Mouse (Mus musculus): ENCODE measurements around the gene Fxn.

Fxn gene

DNA sequence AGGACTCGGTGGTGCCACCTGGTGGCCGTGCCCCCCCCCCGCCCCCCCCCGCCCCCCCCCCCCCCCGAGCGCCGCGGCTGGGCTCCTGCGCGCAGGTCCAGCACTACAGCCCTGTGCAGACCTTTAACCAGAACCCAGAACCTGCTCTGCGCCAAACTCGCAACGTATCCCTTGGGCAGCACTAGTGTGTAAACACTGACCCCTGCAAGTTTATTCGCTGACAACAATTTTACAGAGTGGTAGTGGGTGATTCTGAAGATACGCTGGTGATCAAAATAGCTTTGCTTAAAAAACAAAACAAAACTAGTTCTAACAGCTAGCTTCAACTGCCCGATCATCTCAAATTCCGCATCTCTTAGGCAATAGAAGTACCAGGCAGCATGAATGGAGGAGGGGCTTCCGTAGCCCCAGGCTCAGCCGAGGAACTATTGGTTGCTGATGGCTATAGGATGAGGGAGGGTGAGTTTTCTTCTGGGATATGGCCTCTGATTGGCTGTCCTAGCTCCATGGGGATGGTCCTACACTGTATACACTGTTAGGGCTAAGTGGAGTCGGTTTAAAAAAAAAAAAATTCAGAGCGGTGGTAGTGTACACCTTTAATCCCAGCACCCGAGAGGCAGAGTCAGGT, at the start of gene Fxn:
Gene Fxn, minus strand, starts transcription at position 5 of the 628 bp plus-strand sequence.
- peak; percentile 93 for DNase-seq (ENCODE audit: low spot score)

DNA sequence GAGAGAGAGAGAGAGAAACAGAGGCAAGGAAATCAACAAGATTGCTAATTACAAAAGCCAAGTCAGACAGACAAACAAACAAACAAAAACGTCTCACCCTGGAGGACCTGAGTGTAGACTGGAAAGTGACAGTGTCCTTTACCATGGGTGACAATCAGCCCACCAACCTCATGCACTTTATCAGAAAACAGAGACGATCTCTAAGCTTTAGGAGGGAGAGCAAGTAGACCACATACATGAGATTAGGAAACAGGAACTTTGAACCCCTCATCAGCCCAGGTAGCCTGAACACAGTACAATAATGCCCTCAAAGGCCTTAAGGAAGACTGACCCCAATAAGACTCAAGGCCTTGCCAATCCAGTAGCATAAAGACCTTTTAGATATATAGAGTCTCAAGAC, 47.5 kb upstream of the Fxn start:
- DNase-seq (ENCODE audit: low spot score) = no peak

DNA sequence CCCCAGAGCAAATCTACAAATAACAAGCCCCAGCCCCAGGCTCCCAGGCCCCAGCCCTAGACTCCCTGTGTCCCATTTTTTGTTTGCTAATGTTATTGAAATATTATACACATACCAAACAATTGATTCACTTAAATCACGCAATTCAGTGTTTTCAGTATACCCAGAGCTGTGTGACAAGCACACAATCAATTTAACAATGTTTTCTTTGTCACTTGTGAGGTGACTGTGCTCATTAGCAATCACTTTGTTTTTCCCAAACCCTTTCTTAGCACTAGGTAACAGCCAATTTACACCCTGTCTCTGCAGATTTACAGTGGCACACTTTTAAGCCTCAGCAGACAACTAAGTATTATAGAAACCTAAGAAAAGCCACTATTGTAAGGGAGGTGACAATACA, 46.6 kb upstream of the Fxn start:
- DNase-seq (ENCODE audit: low spot score) = no peak

DNA sequence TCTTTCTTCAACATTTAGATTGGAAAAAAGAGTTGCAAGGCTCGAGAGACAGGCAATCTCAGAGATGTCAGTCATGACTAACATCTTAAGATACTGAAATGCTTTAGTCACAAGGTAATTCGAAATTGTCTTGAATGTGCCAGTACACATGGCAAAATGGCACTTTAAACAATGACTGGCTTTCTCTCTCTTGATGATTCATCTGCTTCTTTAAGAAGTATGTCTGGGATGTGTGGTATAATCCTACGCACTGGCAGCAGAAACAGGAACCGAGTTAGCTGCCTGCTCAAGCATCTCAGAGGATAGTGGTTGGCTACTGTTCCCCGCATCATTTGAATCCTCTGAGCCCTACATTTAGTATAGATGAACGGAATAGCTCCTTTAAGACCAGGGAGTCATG, 45.3 kb upstream of the Fxn start:
- no peak for DNase-seq (ENCODE audit: low spot score)

DNA sequence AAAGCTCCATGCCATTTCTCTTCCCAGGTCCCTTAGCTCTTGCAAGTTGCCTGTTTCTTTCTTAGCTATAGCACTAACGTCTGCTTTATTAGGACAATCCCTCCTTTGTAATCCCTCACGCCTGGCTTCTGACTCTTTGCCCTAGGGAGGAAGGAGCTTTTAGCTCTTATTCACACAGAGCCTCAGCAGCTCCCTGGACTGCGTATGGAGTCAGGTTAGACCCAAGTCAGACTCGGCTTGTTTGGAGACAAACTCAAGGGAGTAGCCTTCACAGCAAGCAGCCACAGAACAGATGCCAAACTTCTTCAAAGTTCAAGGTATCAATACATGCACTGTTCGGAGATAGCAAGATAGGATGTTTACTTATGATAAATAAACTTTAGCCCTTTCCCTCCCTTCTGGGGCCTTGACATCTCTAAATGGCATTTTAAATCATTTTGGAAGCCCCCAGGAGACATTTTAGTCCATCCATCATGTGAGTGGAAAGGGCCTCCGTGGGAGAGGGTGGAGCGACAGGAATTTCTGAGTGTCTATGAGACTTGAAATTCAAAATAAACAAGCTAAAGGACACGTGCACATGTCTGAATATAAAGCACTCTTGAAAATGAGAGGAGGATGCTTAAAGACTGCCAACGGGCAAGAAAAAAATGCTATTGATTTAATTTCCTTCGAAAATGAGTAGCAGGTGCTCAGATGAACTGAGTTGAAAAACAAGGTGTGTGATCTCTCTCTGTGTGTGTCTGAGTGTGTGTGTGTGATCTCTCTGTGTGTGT, 43.6 kb upstream of the Fxn start:
- DNase-seq (ENCODE audit: low spot score) = peak; percentile 50

DNA sequence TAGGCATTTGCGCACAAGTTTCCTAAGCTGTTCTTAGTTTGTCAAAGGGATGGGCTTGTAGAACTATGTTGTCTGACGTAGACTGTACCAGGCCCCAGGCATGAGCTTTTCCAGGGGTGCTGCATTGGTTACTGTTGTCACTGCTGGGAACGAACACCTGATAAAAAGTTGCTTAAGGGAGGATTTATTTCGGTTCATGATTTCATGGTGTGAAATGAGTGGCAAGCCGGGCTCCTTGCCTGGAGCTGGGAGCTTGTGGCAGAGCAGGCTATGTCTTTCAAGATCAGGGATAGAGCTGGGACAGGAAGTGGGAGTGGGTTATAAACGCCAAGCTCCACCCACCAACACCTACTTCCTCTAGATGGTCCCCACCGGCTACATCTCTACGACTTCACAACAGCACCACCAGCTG, 41.5 kb upstream of the Fxn start:
- DNase-seq (ENCODE audit: low spot score) = no peak

DNA sequence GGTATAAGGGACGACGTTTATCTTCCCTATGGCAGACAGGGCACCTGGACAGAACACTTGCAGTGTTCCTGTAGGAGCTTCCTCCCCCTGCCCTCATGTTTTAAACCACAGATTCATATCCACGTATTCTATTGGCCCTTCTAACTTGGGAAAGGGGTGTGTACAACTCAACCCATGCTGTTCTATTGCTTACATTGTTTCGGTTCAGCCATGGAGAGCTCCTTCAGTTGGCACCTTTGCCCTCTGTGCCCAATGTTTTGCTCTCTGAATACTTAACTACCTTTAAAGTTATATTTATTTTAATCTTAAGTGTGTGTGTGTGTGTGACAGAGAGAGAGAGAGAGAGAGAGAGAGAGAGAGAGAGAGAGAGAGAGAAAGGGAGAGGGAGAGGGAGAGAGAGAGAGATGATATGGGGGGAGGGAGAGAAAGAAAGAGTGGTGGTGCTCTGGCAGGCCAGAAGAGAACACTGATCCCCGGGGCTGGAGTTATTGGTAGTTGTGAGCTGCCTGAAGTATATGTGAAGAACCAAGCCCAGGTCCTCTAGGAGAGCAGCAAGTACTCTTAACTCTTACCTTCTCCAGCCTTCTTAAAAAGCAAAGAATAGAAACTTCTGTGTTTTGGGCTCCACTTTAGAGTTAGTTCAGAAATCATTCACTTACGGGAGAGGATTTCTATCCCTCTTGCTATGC, 41.0 kb upstream of the Fxn start:
- no peak for DNase-seq (ENCODE audit: low spot score)

DNA sequence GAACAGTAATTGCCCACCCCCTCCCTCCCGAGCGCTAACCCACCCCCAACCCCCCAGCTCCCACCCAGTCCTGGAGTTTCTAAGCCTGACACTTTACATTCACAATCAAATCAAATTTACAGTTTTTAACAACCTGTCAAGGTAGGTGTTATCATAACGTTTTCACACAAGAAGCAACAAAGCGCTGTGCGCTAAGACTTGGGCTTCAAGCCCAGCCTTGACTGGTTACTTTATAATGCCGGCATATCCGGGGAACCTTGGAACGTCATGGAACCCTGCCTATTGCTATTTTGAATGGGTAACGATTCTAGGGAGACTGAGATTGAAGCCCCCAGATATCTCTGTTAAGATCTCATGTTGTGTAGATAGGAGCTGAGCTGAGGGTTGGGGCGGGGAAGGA, 37.8 kb upstream of the Fxn start:
- no peak for DNase-seq (ENCODE audit: low spot score)

DNA sequence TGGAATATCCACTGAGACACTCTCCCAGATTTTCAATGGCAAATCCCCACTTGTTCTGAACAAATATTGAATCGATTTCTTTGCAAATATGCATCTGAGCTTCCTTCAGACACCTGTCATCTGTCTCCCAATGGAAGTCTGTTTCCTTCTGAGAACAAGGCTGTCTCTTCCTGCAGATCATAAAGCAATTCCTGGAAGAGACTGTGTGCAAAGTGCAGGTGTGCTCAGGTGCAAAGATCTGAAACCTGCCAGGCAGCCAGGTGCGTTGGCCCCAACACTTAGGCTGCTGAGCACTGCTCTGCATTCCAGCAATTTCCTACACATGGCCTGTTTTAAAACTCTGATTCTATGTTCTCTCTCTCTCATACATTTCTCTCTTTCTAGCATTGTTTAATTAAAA, 37.3 kb upstream of the Fxn start:
- no peak for DNase-seq (ENCODE audit: low spot score)

DNA sequence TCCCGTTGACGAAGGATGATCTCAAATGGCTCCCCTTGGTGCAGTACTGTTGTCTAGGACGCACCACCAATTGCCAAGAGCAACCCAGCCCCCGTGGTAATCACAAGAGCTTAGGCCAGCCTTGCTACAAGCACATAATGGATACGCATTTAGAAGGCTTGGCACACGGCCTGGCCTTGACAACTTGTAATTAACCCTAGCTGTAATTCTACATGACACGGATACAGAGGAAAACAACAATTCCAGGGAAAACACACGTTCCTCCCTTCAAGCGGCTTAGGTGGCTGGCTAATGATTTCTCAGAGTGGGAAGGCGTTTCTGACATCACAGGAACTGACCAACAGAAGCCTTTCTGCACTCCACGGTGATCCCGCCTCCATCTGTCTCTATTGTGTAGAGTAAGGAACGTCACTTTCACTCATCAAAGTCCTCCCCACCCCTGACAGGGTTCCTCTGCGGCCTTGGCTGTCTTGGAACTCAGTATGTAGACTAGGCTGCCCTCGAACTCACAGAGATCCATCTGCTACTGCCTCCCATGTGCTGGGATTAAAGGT, 36.7 kb upstream of the Fxn start:
- DNase-seq (ENCODE audit: low spot score) = peak; percentile 33

DNA sequence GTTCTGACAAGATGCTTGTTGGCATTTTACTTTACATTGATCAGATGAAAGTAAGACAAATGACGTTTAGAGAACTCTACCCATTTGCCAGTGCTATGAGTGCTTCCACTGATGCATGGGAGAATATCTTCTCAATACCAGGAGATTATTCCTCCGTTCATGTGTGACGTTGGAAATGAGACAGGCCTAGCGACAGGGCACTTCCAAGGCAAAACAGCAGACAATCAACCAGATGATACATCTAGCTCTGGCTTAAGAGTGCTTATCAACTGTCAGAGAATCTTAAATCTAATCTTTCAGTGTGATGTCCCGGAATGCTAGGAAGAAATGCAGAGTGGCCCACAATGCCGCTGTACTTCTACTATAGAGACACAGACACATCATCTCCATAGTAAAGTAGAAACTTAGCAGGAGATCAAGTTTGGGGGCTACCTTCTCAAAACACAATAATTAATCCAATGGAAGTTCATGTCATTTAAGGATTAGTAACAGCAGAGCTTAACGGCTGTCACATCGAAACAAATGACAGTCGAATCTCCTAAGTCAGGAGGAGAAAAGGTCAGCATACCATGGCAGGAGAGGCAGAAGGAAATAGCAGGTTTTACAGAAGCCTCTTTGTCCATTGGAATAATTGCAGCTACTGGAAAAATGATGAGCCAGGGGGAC, 35.8 kb upstream of the Fxn start:
- no peak for DNase-seq (ENCODE audit: low spot score)

DNA sequence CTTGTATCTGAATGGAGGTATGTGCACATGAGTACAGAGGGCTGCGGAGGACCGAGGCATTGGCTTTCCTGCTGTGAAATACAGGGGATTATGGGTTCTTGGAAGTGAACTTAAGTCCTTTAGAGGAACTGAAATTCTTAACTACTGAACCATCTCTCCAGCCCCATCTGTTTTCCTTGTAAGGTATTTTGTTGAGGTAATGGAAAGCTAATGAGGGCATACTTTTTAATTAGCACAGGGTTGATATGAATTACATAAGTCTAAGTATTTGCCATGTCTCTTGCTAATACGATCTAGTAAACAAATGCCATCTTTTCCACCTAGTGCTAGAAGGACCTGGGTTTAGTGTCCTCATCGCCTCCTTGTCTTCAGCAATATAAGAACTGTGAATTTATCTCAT, 34.8 kb upstream of the Fxn start:
- no peak for DNase-seq (ENCODE audit: low spot score)

DNA sequence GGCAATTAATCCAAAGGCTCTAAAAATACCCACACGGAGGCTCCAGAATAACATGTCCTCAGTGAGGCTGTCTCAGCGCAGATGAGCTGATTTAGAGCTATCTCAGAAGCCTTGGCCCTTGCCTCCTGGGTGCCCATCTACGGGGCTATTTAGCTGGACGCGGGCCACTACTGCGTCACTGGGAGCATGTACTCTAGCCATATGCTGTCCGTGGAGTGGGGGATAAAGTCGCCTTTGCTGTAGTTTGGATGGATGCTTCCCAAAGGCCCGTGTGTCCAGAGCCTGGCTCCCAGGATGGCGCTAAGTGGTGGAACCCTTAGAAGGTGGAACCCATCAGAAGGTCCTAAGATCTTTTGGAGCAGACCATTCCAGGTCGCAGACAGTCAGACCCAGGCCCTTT, 34.3 kb upstream of the Fxn start:
- DNase-seq (ENCODE audit: low spot score) = no peak

DNA sequence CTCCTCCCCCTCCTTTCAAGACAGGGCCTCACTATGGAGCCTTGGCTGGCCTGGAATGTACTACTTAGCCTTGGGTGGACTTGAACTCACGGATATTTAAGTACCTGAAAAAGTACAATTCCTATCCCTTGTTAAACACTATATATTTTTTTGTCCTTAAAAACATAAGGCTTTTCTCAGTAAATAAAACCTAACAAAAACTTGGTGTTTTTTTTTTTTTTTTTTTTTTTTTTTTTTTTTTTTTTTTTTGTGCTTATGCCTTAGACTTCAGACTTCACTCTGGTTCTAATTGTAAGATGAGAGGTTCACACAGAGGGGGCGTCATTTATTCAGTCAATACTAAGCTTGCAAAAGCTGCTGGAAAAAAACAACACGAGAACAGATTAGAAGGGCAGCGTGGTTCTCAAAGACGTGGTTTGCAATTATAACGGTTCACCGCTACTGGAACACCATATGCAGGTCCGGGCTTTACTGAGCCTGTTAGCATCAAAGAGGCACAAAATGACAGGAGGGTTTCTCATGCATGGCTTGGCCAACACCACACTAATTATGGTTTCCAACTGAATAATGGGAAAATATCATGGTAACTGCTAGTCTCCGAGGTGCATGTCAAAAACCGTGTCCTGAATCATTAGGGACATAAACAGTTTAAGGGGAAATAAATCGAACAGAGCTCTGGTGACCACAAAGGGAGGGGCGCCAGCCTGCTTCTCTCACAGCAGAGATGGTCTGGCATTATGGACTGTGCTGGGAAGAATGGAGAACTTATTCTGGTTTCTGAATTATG, 32.3 kb upstream of the Fxn start:
- DNase-seq (ENCODE audit: low spot score) = peak; percentile 58

DNA sequence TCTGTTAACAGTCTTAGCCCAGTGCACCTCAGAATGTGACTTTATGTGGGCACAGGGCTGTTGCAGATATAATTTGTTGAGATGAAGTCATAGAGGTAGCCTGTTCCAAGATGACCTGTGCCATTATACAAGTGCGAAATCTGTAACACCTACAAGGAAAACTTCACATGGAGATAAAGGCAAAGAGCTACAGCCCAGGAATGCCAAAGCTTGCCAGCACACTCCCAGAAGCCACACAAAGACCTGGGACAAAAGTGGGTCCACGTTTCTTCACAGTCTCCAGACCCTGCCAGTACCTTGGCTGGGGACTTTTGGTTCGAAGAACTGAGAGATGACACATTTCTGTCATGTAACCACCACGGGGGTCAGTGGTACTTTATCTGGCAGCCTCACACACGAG, 31.6 kb upstream of the Fxn start:
- no peak for DNase-seq (ENCODE audit: low spot score)

DNA sequence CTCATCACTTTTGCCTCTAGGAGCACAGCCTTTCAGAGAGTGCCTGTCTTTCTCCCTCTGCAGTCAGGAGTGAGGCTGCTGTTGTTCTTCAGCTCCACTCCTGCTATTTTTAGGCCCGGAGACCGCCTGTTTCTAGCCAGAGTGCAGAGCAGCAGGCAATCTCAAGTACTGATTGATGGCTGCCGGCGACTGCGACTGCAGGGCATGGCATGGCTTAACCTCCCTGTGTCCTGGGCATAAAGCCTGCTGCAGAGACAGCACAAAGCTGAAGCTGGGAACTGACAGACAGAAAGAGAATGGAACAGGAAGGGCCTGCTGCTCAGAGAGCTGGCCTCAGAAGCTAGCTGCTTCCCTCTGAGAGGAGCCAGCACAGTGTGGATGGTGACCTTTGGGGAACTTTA, 27.9 kb upstream of the Fxn start:
- DNase-seq (ENCODE audit: low spot score) = peak; percentile 78

DNA sequence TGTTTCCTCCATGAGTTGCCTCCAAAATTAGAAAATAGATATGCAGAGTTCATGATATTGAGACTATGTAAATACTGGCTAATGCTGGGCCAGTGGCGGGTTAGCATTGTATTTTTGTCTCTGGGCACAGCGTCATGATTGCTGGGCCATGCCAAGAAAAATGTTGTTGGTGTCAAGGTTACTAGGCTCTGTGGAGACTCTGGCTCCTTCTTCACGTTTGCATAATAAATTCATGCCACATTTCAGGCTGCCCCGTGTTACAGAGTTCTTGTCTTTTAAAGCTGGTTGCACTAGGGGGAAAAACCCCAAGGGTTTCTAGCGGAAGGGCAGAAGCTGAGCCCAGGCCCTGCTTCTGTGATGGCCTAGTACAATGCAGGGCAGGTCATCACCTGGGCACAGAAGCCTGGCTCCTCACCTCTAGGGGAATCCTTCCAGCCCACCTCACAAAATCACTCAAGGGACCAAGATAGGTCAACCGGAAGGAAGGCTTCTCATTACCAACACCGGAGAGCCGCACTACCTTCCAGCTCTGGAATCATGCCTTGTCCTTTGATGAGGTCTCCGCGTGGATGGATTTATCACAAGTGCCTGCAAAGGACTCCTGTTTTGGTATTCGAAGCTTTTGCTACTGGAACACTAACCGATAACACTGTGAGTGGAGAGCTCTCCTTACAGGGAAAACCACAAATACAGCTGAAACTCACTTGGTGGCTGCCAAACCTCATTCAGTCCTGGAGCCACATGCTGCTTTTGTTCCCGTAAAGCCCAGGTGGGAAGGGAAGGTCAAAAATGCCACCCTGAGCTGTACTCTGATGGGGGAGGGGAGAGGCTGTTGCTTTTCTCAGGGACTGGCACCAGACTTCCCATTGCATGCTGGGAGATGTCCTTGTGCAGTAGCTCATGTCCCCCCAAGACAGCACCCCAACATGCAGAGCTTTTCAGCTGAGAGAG, 27.1 kb upstream of the Fxn start:
- DNase-seq (ENCODE audit: low spot score) = no peak

DNA sequence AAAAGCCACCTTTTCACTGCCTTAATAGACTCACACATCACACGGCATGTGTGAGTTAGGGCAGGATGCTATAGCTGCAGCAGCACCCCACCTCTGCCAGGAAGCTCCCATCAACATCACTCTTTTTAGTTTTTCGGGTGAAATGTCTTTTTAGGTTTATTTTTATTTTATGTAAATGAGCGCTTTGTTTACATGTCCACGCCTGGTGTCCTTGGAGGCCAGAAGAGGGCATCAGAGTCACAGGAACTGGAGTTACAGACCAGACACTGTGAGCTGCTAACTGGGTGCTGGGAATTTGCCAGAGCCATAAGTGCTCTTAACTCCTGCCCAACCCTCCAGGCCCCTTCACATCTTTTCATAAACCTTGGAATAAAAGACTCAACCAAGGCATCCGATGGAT, 25.9 kb upstream of the Fxn start:
- DNase-seq (ENCODE audit: low spot score) = no peak

DNA sequence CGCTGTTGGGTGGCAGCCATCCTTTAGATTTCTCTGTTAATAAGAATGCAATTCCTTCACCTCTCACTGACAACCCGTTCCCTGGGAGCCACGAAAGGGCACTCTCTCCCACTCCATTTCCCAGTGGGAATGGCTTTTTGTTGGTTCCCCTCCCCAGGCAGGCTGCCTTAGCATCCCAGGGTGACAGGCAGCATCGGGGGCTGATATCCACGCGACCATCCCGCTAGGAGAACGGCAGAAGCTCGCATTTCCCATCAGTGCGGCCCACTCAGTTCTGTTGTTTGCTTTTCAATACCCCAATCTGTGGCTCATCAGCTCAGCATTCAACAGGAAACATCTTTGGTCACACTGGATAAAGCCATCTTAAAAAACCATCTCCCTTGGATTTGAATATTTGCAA, 21.8 kb upstream of the Fxn start:
- no peak for DNase-seq (ENCODE audit: low spot score)

DNA sequence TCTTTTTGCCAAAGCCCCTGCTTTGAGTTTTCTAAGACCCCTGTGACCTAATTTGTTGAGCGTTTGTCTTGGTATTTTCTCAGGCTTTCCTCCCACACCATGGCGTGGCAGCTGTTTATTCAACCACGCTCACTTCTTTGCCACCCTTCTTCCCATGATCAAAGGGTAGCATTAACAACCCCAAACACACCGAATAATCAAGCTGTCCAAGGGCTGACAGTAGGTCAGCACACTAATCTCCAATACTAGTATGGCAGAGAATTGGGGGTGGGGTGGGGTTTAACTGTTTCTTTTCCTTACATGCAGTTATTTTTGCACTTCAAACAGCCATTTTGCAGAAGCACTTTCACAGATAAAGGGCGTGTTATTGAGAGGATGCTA, 21.4 kb upstream of the Fxn start:
- no peak for DNase-seq (ENCODE audit: low spot score)

Measured in embryo, embryonic 10 days (tissue).